Mouse (Mus musculus) liver, postnatal 0 days (tissue): Measurements from ENCODE around the gene Pde4dip. TPM values are rescaled to one million over a fixed set of nuclear protein-coding genes. Genes with fewer than 3 reads are reported as not detected.
A peak's percentile ranks its signal among the peaks of the same experiment; 100 is the strongest.

Experiments used
- ATAC-seq: fragments of 200-750 bp; cut with Nextera tagmentation; 2 replicates; pipeline ENCODE4 v1.8.0; 2017; ENCODE audit warnings: mild to moderate bottlenecking, moderate library complexity
- DNase-seq: peaks from one replicate; pipeline ENCODE4 v3.0.0-alpha.2; 2016
- H3K27ac ChIP-seq: fragments of 300-500 bp; sonication (generic); 2 replicates; pipeline ENCODE4 v1.5.1; 2014; ENCODE audit warnings: antibody characterized with exemption, moderate library complexity, mild to moderate bottlenecking, low read depth
- H3K27me3 ChIP-seq: fragments of 300-500 bp; sonication (generic); 2 replicates; pipeline ENCODE4 v1.6.1; 2014; ENCODE audit warnings: low read length, control low read depth, mixed read lengths; ENCODE audit not compliant: insufficient read depth
- H3K36me3 ChIP-seq: fragments of 300-500 bp; sonication (generic); replicated peaks from 2 replicates; pipeline ENCODE4 v1.6.1; 2014; ENCODE audit warnings: mild to moderate bottlenecking, control low read depth, low read length, moderate library complexity, mixed read lengths; ENCODE audit not compliant: insufficient read depth
- H3K4me1 ChIP-seq: fragments of 300-500 bp; sonication (generic); 2 replicates; pipeline ENCODE4 v1.6.1; 2014; ENCODE audit warnings: antibody characterized with exemption, mild to moderate bottlenecking, control low read depth; ENCODE audit not compliant: insufficient read depth
- H3K4me2 ChIP-seq: fragments of 300-500 bp; sonication (generic); 2 replicates; pipeline ENCODE4 v1.6.1; 2014; ENCODE audit warnings: low read depth, mild to moderate bottlenecking, low read length, moderate library complexity, mixed read lengths
- H3K4me3 ChIP-seq: fragments of 300-500 bp; sonication (generic); 2 replicates; pipeline ENCODE4 v1.5.1; 2014; ENCODE audit warnings: low read depth, low read length
- H3K9ac ChIP-seq: fragments of 300-500 bp; sonication (generic); replicated peaks from 2 replicates; pipeline ENCODE4 v1.6.1; 2014; ENCODE audit warnings: mild to moderate bottlenecking, moderate library complexity
- H3K9me3 ChIP-seq: fragments of 300-500 bp; sonication (generic); 2 replicates; pipeline ENCODE4 v1.6.1; 2016; ENCODE audit warnings: mild to moderate bottlenecking, control low read depth, low read length, mixed read lengths
- CTCF ChIP-seq: sonication (generic); IDR thresholded peaks from 2 replicates; pipeline ENCODE4 v1.5.1; 2016; ENCODE audit warnings: antibody characterized with exemption, low read depth
- EP300 ChIP-seq: IDR thresholded peaks from 2 replicates; pipeline ENCODE4 v1.6.1; 2016; ENCODE audit warnings: antibody characterized with exemption, low read depth, mild to moderate bottlenecking
- WGBS: fragments of 180-500 bp; shearing (Covaris S2); extraction: QIAGEN DNeasy Blood & Tissue Kit; methylation state at CpG from one replicate; pipeline ENCODE4 v1.1.7; 2014; ENCODE audit not compliant: insufficient replicate concordance; 5-methylcytosine and 5-hydroxymethylcytosine counted together
- polyA plus RNA-seq: library from polyadenylated mRNA; unstranded; fragments of >200 nt; fragmentation: Nextera tagmentation; extraction: Ambion mirVana; gene quantifications from 2 replicates; pipeline ENCODE4 v1.2.1, GENCODE M21; 2015

The Pde4dip gene
- polyA plus RNA-seq, 1 experiment from 2014 or later, result 8.1 TPM

- H3K9ac ChIP-seq, result 0 out of 2 replicates have a peak overlapping the region, but pooled peaks have one; percentile 3
- H3K9me3 ChIP-seq, result no peaks in the 10 kb centered on the region
- no peaks in the 10 kb centered on the region for H3K36me3 ChIP-seq
- ATAC-seq, result no peak
- TF ChIP-seq EP300, result no peak
- TF ChIP-seq CTCF, result no peak
- peak; percentile 32 for DNase-seq
- peaks cover 37% of the 10 kb centered on the region for H3K4me1 ChIP-seq
- 31% methylated on average over 6 of the region's 6 CpGs for WGBS
- H3K4me3 ChIP-seq, result no peak overlapping the region
- H3K4me2 ChIP-seq, result peak overlapping the region; percentile 63
- no peaks in the 10 kb centered on the region for H3K27me3 ChIP-seq
- peak overlapping the region; percentile 5; the same call in 1 of the 2 replicates for H3K27ac ChIP-seq
Observed at GRCm38 (mm10) chr3:97933251-97933650, 44.7 kb upstream of the Pde4dip start.

GRCm38 (mm10) chr3:97932771-97933170 lies 44.3 kb upstream of the Pde4dip start:
- Histone ChIP-seq H3K27ac (peak overlapping the region; percentile 5; the same call in 1 of the 2 replicates), H3K9me3 (no peaks in the 10 kb centered on the region), H3K27me3 (no peaks in the 10 kb centered on the region), H3K9ac (0 out of 2 replicates have a peak overlapping the region, but pooled peaks have one; percentile 3), H3K4me2 (peak overlapping the region; percentile 63), H3K4me3 (peak overlapping the region; percentile 27; the same call in 1 of the 2 replicates), H3K36me3 (no peaks in the 10 kb centered on the region), H3K4me1 (peaks cover 36% of the 10 kb centered on the region)
- WGBS, result 22% methylated on average over 11 of the region's 11 CpGs
- TF ChIP-seq EP300 (no peak), CTCF (no peak)
- no peak for DNase-seq
- no peak for ATAC-seq

GRCm38 (mm10) chr3:97932131-97932530 lies 43.6 kb upstream of the Pde4dip start:
- peak; percentile 52 for DNase-seq
- no peaks in the 10 kb centered on the region for H3K27me3 ChIP-seq
- no peaks in the 10 kb centered on the region for H3K36me3 ChIP-seq
- no peaks in the 10 kb centered on the region for H3K9me3 ChIP-seq
- H3K4me1 ChIP-seq, result peaks cover 33% of the 10 kb centered on the region
- 17% methylated on average over 10 of the region's 10 CpGs for WGBS
- peak overlapping the region; percentile 63 for H3K4me2 ChIP-seq
- no peak; the same call in 1 of the 2 replicates for ATAC-seq
- H3K4me3 ChIP-seq, result peak overlapping the region; percentile 27
- TF ChIP-seq CTCF (no peak), EP300 (no peak)
- H3K27ac ChIP-seq, result peak overlapping the region; percentile 20; the same call in 1 of the 2 replicates
- peak overlapping the region; percentile 28 for H3K9ac ChIP-seq

DNA sequence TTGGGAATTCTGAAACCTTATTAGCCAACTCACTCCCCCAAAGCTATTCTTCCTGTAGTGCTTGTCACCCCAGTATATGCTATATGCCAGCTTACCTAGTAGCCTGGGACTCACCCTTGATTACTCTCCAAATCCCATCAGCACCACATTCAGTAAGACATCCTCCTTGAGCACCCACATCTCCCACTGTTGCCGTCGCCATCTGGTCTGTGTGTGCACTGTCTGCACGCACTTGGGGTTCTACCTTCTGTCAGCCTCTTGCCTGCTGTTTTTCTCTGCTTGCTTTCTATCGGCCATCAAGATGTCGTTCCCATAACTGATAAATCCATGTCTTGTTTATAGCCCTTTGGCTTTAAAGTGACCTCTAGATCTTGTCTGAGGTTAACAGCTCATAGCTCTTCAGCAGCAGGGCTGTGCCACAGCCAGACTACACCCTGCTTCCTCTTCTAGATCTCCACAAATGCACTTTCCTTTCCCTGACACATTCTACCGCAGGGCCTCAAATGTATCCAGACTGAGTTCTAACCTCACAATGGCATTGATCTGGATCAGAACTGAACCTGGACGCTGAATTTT lies 42.9 kb upstream of the Pde4dip start:
- no peak for TF ChIP-seq CTCF
- no peak for TF ChIP-seq EP300
- Histone ChIP-seq H3K27me3 (no peaks in the 10 kb centered on the region), H3K9me3 (no peaks in the 10 kb centered on the region), H3K36me3 (no peaks in the 10 kb centered on the region), H3K27ac (peak overlapping the region; percentile 20; the same call in 1 of the 2 replicates), H3K9ac (no peak overlapping the region), H3K4me2 (peak overlapping the region; percentile 63), H3K4me3 (0 out of 2 replicates have a peak overlapping the region, but pooled peaks have one; percentile 27), H3K4me1 (peaks cover 33% of the 10 kb centered on the region)
- 41% methylated on average over 7 of the region's 7 CpGs for WGBS
- no peak for ATAC-seq
- DNase-seq, result no peak

DNA sequence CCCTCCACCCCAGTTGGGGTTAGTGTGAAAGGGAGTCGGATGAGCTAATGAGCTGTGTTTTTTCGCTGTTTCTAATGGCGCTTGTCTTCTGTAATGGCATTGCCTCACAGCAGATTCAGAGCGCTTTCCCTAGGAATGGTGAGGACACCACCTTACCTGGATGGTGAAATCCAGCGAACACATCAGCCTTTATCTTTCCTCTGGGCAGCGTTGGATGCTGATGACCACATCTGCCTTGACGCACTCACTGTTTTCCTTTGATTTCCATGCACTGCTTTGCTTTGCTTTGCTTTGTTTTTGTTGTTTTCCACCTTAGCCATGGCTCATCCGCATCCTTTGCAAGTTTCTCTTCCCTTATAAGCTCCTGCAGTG lies 42.3 kb upstream of the Pde4dip start:
- no peaks in the 10 kb centered on the region for H3K9me3 ChIP-seq
- H3K4me2 ChIP-seq, result peak overlapping the region; percentile 63
- H3K9ac ChIP-seq, result no peak overlapping the region
- H3K4me1 ChIP-seq, result peaks cover 33% of the 10 kb centered on the region
- 78% methylated on average over 8 of the region's 8 CpGs for WGBS
- TF ChIP-seq CTCF (no peak), EP300 (no peak)
- no peak for DNase-seq
- no peaks in the 10 kb centered on the region for H3K27me3 ChIP-seq
- H3K27ac ChIP-seq, result no peak overlapping the region
- no peak overlapping the region for H3K4me3 ChIP-seq
- ATAC-seq, result peak; percentile 61
- H3K36me3 ChIP-seq, result no peaks in the 10 kb centered on the region

- 39% methylated on average over 12 of the region's 12 CpGs for WGBS
- TF ChIP-seq CTCF (peak; percentile 32), EP300 (peak; percentile 14; the same call in 1 of the 2 replicates)
- Histone ChIP-seq H3K4me2 (peak overlapping the region; percentile 63), H3K4me3 (no peak overlapping the region), H3K27ac (0 out of 2 replicates have a peak overlapping the region, but pooled peaks have one; percentile 24), H3K36me3 (no peaks in the 10 kb centered on the region), H3K9me3 (no peaks in the 10 kb centered on the region), H3K4me1 (peaks cover 33% of the 10 kb centered on the region), H3K27me3 (no peaks in the 10 kb centered on the region), H3K9ac (no peak overlapping the region)
- no peak for ATAC-seq
- DNase-seq, result no peak
Observed at GRCm38 (mm10) chr3:97930141-97930786, 41.8 kb upstream of the Pde4dip start.
